Mouse (Mus musculus): ENCODE measurements around the gene Gins2.

- TF ChIP-seq EP300 (IDR thresholded peaks at IDR 0.05; ENCODE audit: low read depth) (no peak), CTCF (IDR thresholded peaks at IDR 0.05; ENCODE audit: low read depth) (no peak)
Observed at GRCm38 (mm10) chr8:120585521-120585920, 3.6 kb downstream of the Gins2 start.
